Mouse (Mus musculus) hindbrain, embryonic 11.5 days (tissue): ENCODE measurements around the gene Slc22a5. TPM values are rescaled to one million over a fixed set of nuclear protein-coding genes. Genes with fewer than 3 reads are reported as not detected.
"Not testable (repeated sequence)": the region's sequence is repeated elsewhere in the genome, so short reads cannot be mapped to it uniquely, and the experiment has no call there.

Experiments
- ATAC-seq: fragments of 200-750 bp; cut with Nextera tagmentation; 2 replicates; pipeline ENCODE4 v1.8.0; 2017; ENCODE audit warnings: mild to moderate bottlenecking, moderate TSS enrichment, moderate library complexity; ENCODE audit not compliant: low FRiP score
- DNase-seq: peaks from one replicate; pipeline ENCODE4 v3.0.0-alpha.2; 2015; ENCODE audit warnings: low spot score
- H3K27ac ChIP-seq: fragments of 300-500 bp; sonication (generic); 2 replicates; pipeline ENCODE4 v1.5.1; 2014; ENCODE audit warnings: mild to moderate bottlenecking, low read depth, low read length
- H3K27me3 ChIP-seq: fragments of 300-500 bp; sonication (generic); 2 replicates; pipeline ENCODE4 v1.6.1; 2014; ENCODE audit warnings: mild to moderate bottlenecking, low read length, moderate library complexity, mixed read lengths; ENCODE audit not compliant: control insufficient read depth, insufficient read depth
- H3K36me3 ChIP-seq: fragments of 300-500 bp; sonication (generic); 2 replicates; pipeline ENCODE4 v1.6.1; 2014; ENCODE audit warnings: mild to moderate bottlenecking, low read length, moderate library complexity, mixed read lengths; ENCODE audit not compliant: control insufficient read depth, insufficient read depth
- H3K4me1 ChIP-seq: fragments of 300-500 bp; sonication (generic); replicated peaks from 2 replicates; pipeline ENCODE4 v1.6.1; 2014; ENCODE audit warnings: low read length, mixed read lengths; ENCODE audit not compliant: control insufficient read depth, insufficient read depth
- H3K4me2 ChIP-seq: fragments of 300-500 bp; sonication (generic); replicated peaks from 2 replicates; pipeline ENCODE4 v1.6.1; 2014; ENCODE audit warnings: mild to moderate bottlenecking, low read depth, low read length
- H3K4me3 ChIP-seq: fragments of 300-500 bp; sonication (generic); 2 replicates; pipeline ENCODE4 v1.5.1; 2014; ENCODE audit warnings: low read depth, low read length
- H3K9ac ChIP-seq: fragments of 300-500 bp; sonication (generic); 2 replicates; pipeline ENCODE4 v1.6.1; 2014; ENCODE audit warnings: low read depth, low read length
- H3K9me3 ChIP-seq: fragments of 300-500 bp; sonication (generic); 2 replicates; pipeline ENCODE4 v1.6.1; 2016; ENCODE audit warnings: low read length; ENCODE audit not compliant: control insufficient read depth
- WGBS: fragments of 180-500 bp; shearing (Covaris S2); extraction: QIAGEN DNeasy Blood & Tissue Kit; methylation state at CpG from one replicate; pipeline ENCODE4 v1.1.7; 2014; 5-methylcytosine and 5-hydroxymethylcytosine counted together
- polyA plus RNA-seq: library from polyadenylated mRNA; unstranded; fragments of >200 nt; fragmentation: Nextera tagmentation; extraction: Ambion mirVana; gene quantifications from 2 replicates; pipeline ENCODE4 v1.2.1, GENCODE M21; 2014

Gene Slc22a5
- polyA plus RNA-seq, 1 experiment from 2014 or later = 7.8 TPM

DNA sequence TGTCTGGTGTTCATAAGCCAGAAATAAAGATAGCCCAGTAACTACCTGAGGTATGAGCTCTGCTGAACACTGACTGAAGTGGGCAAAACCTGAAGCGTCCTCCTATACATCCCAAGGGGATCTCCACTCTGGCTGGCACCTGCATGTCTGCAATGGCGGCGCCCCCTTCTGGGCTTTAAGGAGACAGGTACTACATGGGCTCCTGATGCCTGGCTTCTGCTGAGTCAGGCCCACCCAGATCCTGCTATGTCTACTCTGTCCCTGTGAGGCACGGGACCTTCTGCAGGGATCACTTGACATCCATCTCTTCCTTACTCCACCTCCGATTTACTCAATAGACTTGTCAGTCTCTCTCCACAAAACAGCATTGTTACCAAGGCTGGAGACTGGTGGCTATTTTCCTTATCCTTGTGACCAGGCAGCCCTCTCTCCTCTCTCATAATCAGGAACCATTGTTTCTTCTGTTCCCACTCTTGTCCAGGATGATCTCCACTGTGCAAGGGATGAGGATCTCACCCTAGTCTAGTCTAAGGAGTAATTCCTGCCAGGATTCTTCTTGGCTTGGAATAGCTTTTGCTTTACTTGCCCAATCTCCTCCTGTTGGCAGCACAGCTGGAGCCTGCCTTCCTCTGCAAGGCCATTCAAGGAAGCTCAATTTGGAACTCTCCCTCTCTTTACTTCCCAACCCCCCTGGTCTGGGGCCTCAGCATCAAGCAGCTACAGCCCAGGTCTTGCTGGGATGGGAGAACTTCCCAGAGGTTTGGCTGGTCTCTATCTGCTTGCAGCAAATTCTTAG, 17.4 kb downstream of the Slc22a5 start:
- not testable (repeated sequence) for H3K9me3 ChIP-seq, H3K4me1 ChIP-seq, H3K4me3 ChIP-seq, H3K27ac ChIP-seq, H3K27me3 ChIP-seq, H3K9ac ChIP-seq, H3K4me2 ChIP-seq, ATAC-seq, DNase-seq, H3K36me3 ChIP-seq
- whole genome bisulfite sequencing = 58% methylated on average over 5 of the region's 5 CpGs

DNA sequence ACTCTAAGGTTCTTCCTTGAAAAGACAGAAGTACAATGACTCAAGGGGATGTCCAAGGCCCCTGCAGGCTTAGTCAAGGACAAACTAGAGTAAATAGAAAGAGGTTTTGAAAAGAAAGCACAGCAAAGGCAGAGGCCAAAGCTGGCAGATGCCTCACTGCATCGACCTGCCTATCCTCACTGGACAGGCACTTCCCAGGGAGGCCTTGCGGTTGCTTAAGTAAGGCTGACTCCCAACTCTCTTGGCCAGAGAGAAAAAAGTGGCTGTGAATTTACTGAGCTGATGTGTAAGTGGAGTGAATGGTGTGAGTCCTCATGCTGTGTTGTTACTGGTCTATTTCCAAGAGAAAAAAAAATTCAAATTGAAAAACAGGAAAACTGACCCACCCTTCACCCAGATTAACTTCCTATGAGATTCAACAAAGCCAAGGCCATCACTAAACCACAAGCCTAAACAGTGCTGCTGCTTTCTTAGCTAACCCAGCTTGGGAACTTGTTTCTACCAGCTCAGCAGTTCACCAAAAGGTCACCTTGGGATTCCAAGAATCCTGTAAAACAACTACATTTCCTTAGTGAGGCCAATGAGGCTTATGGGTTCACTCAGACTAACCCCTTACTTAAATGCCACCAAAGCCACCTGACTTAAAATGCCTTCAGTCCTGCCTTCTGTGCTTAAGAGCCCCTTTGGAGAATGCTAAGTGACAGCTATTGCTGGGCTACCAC, 19.5 kb downstream of the Slc22a5 start:
- no peaks in the 10 kb centered on the region for H3K4me1 ChIP-seq

DNA sequence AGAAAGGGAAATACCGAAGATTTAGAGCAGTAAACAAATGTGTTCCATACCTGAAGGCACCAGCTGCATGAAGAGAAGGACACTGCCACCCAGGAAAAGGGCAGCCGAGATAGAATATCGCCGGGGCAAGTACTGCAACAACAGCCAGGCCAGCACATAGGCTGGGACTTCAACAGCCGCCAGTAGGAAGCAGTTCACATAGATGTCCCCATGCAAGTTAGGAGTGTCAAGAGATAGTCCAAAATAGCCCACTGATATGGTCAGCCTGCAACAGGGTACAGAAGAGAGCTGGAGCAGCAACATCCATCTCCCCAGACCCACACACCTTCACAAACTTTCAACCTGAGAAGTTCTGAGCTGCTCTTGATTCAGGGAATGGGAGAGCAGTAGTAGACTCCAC, 22.3 kb downstream of the Slc22a5 start:
- Histone ChIP-seq H3K4me1 (no peaks in the 10 kb centered on the region), H3K9me3 (no peaks in the 10 kb centered on the region), H3K27ac (no peak overlapping the region), H3K4me3 (no peak overlapping the region), H3K27me3 (no peaks in the 10 kb centered on the region), H3K36me3 (no peaks in the 10 kb centered on the region), H3K9ac (no peak overlapping the region), H3K4me2 (no peak overlapping the region)
- ATAC-seq (no peak), DNase-seq (no peak)
- WGBS = 92% methylated on average over 5 of the region's 5 CpGs

More for the DNA sequence above, 19.5 kb downstream of the Slc22a5 start:
- WGBS = 88% methylated on average over 2 of the region's 2 CpGs
- no peak overlapping the region for H3K9ac ChIP-seq
- ATAC-seq = no peak
- no peaks in the 10 kb centered on the region for H3K27me3 ChIP-seq
- H3K4me2 ChIP-seq = no peak overlapping the region
- no peak for DNase-seq
- no peaks in the 10 kb centered on the region for H3K9me3 ChIP-seq
- no peak overlapping the region for H3K4me3 ChIP-seq
- H3K27ac ChIP-seq = no peak overlapping the region
- no peaks in the 10 kb centered on the region for H3K36me3 ChIP-seq

DNA sequence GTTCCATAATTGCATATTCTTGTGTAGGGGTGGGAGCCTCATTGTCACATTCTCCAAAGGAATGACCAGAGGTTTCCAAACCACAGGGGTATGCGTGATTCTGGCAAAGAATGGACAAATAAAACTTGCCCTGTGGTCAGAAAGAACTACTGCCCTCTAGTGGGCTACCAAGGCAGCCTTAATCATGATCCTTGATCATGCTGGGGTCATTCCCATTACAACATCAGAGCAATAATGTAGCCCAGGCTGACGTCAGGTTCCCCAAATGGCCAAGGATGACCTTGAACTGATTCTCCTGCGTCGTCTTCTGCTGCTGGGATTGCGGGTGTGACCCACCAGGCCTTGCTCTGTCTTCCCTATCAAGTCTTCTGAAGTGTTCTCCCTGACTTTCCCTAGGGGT, 23.1 kb downstream of the Slc22a5 start:
- WGBS = 43% methylated on average over 5 of the region's 5 CpGs

DNA sequence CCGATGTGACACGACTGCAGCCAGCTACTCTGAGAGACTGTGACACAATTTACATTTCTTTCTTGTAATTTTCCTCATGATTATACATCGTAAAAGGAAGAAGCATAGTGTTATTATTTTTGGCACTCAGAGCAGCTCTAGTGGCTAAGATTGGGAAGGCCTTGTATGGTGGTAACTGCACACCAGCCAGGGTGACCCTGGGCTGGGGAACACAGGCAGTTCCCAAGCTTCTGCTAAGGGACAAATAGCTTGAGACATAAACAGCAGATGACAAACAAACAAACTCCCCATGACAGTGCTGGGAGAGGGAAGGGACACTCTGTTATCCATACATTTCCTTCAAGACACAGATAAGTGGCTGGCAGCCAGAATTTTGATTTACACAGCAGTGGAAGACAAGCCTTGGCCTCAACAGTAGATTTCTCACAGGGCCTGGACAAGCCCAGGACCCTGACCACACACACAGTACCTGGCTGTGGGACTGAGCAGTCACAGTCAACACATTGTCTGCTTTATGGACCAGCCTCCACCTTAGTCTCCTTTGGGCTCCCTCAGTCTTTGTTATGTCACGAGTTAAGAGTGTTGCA, 26.6 kb downstream of the Slc22a5 start:
- H3K4me3 ChIP-seq, H3K27me3 ChIP-seq, DNase-seq, H3K9ac ChIP-seq, H3K36me3 ChIP-seq, H3K27ac ChIP-seq, H3K9me3 ChIP-seq, H3K4me1 ChIP-seq, H3K4me2 ChIP-seq, ATAC-seq: not testable (repeated sequence)
- 87% methylated on average over 1 of the region's 4 CpGs for WGBS

More for the DNA sequence above, 23.1 kb downstream of the Slc22a5 start:
- not testable (repeated sequence) for ATAC-seq, H3K4me3 ChIP-seq, H3K36me3 ChIP-seq, DNase-seq, H3K27ac ChIP-seq, H3K4me1 ChIP-seq, H3K9ac ChIP-seq, H3K27me3 ChIP-seq, H3K4me2 ChIP-seq, H3K9me3 ChIP-seq

DNA sequence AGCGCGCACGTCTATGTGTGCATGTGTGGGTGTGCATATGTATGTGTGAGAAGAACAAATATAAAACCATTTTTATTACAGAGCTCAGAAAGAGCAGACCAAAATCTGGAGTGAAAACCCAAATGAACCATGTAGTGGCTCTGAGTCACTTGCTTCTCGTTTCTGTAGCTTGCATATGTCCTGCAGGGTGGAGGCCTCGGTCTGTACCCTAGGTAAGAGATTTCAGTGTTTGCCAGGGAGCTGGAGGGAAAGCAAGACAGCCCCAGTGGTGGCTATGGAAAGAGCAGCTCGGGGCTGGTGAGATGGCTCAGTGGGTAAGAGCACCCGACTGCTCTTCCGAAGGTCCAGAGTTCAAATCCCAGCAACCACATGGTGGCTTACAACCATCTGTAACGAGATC, 30.5 kb downstream of the Slc22a5 start:
- not testable (repeated sequence) for H3K9me3 ChIP-seq, H3K4me2 ChIP-seq, H3K4me1 ChIP-seq, ATAC-seq, H3K9ac ChIP-seq, H3K27ac ChIP-seq, H3K36me3 ChIP-seq, H3K4me3 ChIP-seq, DNase-seq, H3K27me3 ChIP-seq
- 82% methylated on average over 8 of the region's 9 CpGs for WGBS

DNA sequence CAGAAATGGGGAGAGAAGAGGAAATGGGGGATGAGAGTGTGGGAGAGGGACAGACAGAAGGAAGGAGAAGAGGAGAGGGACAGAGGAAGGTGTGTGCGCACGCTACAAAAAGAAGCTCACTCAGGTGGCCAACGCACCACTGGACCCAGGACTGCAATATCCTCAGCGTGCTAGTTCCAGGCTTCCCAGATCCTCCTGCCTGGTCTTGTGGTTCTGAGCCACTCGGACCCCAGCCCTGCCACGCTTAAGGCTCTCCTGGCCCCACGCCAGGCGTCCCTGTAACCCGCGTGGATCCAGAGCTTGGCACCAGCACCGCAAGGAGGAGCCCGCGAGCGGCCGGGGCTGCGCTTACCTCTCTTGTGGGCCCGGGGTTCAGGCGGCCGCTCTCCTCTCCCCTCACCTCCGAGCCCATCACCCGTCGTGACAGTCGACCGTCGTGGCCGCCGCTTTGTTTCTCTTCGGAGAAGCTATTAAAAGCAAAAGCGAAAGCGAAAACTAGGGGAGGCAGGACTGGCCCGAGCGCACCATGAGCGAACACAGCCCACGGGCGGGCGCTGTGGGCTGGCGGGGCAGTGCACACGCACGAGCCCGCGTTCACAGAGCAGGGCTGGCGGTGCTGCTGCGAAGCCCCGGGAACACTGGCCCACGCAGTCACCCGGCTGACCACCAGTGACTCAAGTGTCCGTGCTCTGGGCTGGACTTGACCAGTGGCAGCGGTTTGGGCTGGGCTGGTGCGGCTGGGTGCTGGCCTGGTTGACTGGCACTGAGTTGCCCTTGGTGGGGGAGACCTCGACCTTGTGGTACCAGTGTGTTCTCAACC, 32.5 kb downstream of the Slc22a5 start, which contains the start of gene Gm12216:
Gene Gm12216, minus strand, starts transcription at position 496 of the 820 bp plus-strand sequence.
- WGBS = 13% methylated on average over 34 of the region's 50 CpGs
- Histone ChIP-seq H3K4me2 (peak within 1 kb of the TSS; percentile 57), H3K9ac (peak within 1 kb of the TSS; percentile 41; the same call in 1 of the 2 replicates), H3K4me3 (peak within 1 kb of the TSS; percentile 37)
- not testable (repeated sequence) for H3K27me3 ChIP-seq, ATAC-seq, H3K9me3 ChIP-seq, H3K27ac ChIP-seq, H3K36me3 ChIP-seq, H3K4me1 ChIP-seq
- peak; percentile 63 for DNase-seq

DNA sequence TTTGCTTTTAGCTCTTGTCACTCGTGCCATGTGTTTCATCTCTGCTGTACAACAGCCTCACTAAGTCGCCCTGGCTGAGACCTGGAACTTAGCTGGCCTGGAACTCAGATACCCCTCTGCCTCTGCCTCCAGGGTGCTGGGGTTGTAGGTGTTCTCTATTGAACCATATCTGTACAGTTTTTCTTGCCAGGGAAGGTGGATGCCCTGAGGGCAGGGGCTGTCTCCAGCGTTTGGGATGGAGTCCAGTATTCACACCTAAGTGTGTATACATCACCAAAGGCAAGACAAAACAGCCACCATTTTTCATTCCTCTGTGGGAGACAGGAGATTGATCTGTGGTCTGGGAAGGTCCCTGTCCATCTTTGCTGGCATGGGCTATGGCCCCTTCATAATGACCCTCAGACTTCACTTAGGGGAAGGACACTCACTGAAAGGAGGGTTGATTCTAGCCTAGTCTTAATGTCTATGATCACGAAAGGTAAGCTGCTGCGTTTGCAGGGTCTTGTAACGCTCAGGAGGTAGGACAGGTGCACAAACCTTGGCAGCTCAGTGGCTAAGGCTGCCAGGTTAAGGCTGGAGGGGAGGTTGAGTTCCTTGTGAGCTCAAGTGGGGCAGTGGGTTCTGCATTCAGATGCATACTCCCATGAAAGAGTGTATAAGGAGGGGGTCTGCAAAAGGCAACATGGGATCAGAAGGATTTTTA, 33.3 kb downstream of the Slc22a5 start:
- Histone ChIP-seq H3K4me1 (no peaks in the 10 kb centered on the region), H3K4me3 (no peak overlapping the region), H3K9ac (no peak overlapping the region), H3K27me3 (peaks cover 2% of the 10 kb centered on the region; the same call in 1 of the 2 replicates), H3K36me3 (no peaks in the 10 kb centered on the region), H3K9me3 (no peaks in the 10 kb centered on the region), H3K27ac (no peak overlapping the region), H3K4me2 (no peak overlapping the region)
- 77% methylated on average over 6 of the region's 6 CpGs for WGBS
- DNase-seq = no peak
- ATAC-seq = no peak
